Comparison of ENCODE assay signal across 8 mouse cellular contexts in the genomic region with DNA sequence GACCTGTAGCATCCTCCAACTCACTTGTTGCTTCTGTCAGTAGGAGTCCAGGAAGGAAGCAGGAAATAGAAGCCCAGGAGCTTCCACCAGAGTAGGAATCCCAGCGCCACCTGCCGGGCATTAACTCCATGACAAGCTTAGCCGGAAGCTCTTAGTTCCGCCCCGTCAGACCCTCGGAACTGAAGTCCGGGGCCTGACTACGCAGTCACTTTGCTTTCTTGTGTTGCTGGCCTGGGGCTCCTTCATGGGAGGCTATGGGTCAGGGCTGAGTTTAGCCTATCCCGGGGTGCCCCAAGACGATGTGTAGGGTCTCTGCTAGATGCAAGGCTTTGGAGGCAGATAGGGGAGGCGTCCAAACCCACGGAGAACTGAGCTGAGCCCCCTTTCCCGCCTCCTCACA. TPM values are rescaled to one million over a fixed set of nuclear protein-coding genes. Genes with fewer than 3 reads are reported as not detected.
DNase-seq lines count a peak whose midpoint lies in the region; ATAC-seq lines count a peak whose summit lies in the region.

No protein-coding gene starts in this region.

- WGBS in hindbrain, embryonic 13.5 days, result 6% methylated on average over 13 of the region's 13 CpGs

- peak; percentile 93 for DNase-seq in NIH3T3 (ENCODE audit: low read depth)
- peak; percentile 94 to 97 for DNase-seq in cerebellum, postnatal 10 days
- DNase-seq in frontal cortex, postnatal 14 days (ENCODE audit: low spot score in 2 of 2), result peak; percentile 59 to 81
- peak; percentile 75 to 95 for DNase-seq in layer of hippocampus, postnatal 25 days (ENCODE audit: extremely low spot score in 1 of 2, low spot score in 1 of 2)
- DNase-seq in lung, postnatal 14 days, result peak; percentile 94
- peak; percentile 84 for DNase-seq in ovary, postnatal 36 days (ENCODE audit: low spot score)
- DNase-seq in thymus, postnatal 14 days, result peak; percentile 88

- peak overlapping the region; percentile 59 for H3K9ac ChIP-seq in hindbrain, embryonic 13.5 days

- H3K4me3 ChIP-seq in hindbrain, embryonic 13.5 days, result peak overlapping the region; percentile 29

- no peak overlapping the region for H3K27ac ChIP-seq in hindbrain, embryonic 13.5 days

- H3K27me3 ChIP-seq in hindbrain, embryonic 13.5 days, result peaks cover 9% of the 10 kb centered on the region; the same call in 1 of the 2 replicates

- H3K4me2 ChIP-seq in hindbrain, embryonic 13.5 days, result peak overlapping the region; percentile 56

- ATAC-seq in hindbrain, embryonic 13.5 days (ENCODE audit: low FRiP score), result peak; percentile 61

- H3K36me3 ChIP-seq in hindbrain, embryonic 13.5 days, result no peaks in the 10 kb centered on the region

- H3K9me3 ChIP-seq in hindbrain, embryonic 13.5 days, result no peaks in the 10 kb centered on the region

- peaks cover 4% of the 10 kb centered on the region; the same call in 1 of the 2 replicates for H3K4me1 ChIP-seq in hindbrain, embryonic 13.5 days (replicated peaks)

RNA-seq across cellular contexts. Expression of a gene that starts 19.7 kb away (rescaled TPM):
- 9.1 and 10.3 TPM in 2 replicates for polyA plus RNA-seq in hindbrain, embryonic 13.5 days (2015; fragmentation: Nextera tagmentation; extraction: Ambion mirVana)
- 1 to 10 TPM; 2.3 to 2.6 TPM for total RNA-seq in layer of hippocampus, postnatal 25 days (2021)

RNA-seq across cellular contexts. Expression of a gene that starts 20.5 kb away (rescaled TPM):
- 16.6 and 18.3 TPM in 2 replicates for polyA plus RNA-seq in hindbrain, embryonic 13.5 days (2015; fragmentation: Nextera tagmentation; extraction: Ambion mirVana)
- total RNA-seq in layer of hippocampus, postnatal 25 days (2021), result 10 to 100 TPM; 17.9 to 20.8 TPM
